Mouse (Mus musculus) mammary gland, adult 2 months (tissue): Measurements from ENCODE around the gene Gm9045. TPM values are rescaled to one million over a fixed set of nuclear protein-coding genes. Genes with fewer than 3 reads are reported as not detected.

Source experiments
- polyA plus RNA-seq: library from polyadenylated mRNA; depleted of rRNA; stranded (reverse); fragments of >200 nt; gene quantifications from 2 replicates; pipeline ENCODE4 v1.2.3, GENCODE M21; 2012; ENCODE audit warnings: low replicate concordance; rRNA removed

Gene Gm9045
- polyA plus RNA-seq = 0.07 TPM in 1 of 2 replicates, not detected in the other

GRCm38 (mm10) chr10:118337731-118338130 lies at the start of gene Gm9045:
TSS of gene Gm9045 (minus strand) at chr10:118337831.

GRCm38 (mm10) chr10:118354005-118354404 lies 16.4 kb upstream of the Gm9045 start, which contains the start of gene Gm9049:
TSS of gene Gm9049 (minus strand) at chr10:118354105.

GRCm38 (mm10) chr10:118348579-118348978 lies 10.9 kb upstream of the Gm9045 start, which contains the start of gene Gm9048:
TSS of gene Gm9048 (minus strand) at chr10:118348679.

GRCm38 (mm10) chr10:118343155-118343554 lies 5.5 kb upstream of the Gm9045 start, which contains the start of gene Gm9046:
TSS of gene Gm9046 (minus strand) at chr10:118343255.

GRCm38 (mm10) chr10:118332308-118332707 lies 5.3 kb downstream of the Gm9045 start, which contains the start of gene Gm9044:
TSS of gene Gm9044 (minus strand) at chr10:118332408.

GRCm38 (mm10) chr10:118326869-118327268 lies 10.8 kb downstream of the Gm9045 start, which contains the start of gene Gm9040:
TSS of gene Gm9040 (minus strand) at chr10:118326969.

GRCm38 (mm10) chr10:118294938-118295337 lies 42.7 kb downstream of the Gm9045 start, which contains the start of gene Iltifb:
TSS of gene Iltifb (minus strand) at chr10:118295038.

Other genes with a start within 250 kb of the Gm9045 start
- 1.9 and 3.2 TPM in 2 replicates for gene Mdm1, start 196.0 kb downstream of the Gm9045 start, polyA plus RNA-seq
- not detected in 2 replicates for gene Il22, start 132.9 kb downstream of the Gm9045 start, polyA plus RNA-seq
- not detected in 2 replicates for gene Gm32717, start 97.1 kb downstream of the Gm9045 start, polyA plus RNA-seq
- not detected in 2 replicates for gene Gm32802, start 79.1 kb downstream of the Gm9045 start, polyA plus RNA-seq
- not detected in 2 replicates for gene Iltifb, start 42.8 kb downstream of the Gm9045 start, polyA plus RNA-seq
- gene Gm9040, start 10.9 kb downstream of the Gm9045 start, polyA plus RNA-seq = not detected in 2 replicates
- not detected in 2 replicates for gene Gm9044, start 5.4 kb downstream of the Gm9045 start, polyA plus RNA-seq
- gene Gm9046, start 5.4 kb upstream of the Gm9045 start, polyA plus RNA-seq = not detected in 2 replicates
- not detected in 2 replicates for gene Gm9048, start 10.8 kb upstream of the Gm9045 start, polyA plus RNA-seq
- 0.07 TPM in 1 of 2 replicates, not detected in the other for gene Gm9049, start 16.3 kb upstream of the Gm9045 start, polyA plus RNA-seq
- gene Ifng, start 103.2 kb upstream of the Gm9045 start, polyA plus RNA-seq = 0.47 TPM in 1 of 2 replicates, not detected in the other